Mouse (Mus musculus) left cerebral cortex, postnatal 10 days (tissue): ENCODE data around the gene Ceacam9. TPM values are rescaled to one million over a fixed set of nuclear protein-coding genes. Genes with fewer than 3 reads are reported as not detected.

Experiments used
- DNase-seq, 2 experiments: peaks; one replicate each; pipeline ENCODE4 v3.0.0; 2021 to 2022; ENCODE audit warnings: low spot score in 2 of 2, mixed read lengths in 1 of 2; ENCODE audit errors: extremely low spot score in 1 of 2
- intact Hi-C: fragments of 180-260 bp; cut with DNase I; formaldehyde crosslinking; loops from one replicate; pipeline ENCODE4 v1.15.1; 2025
- total RNA-seq, 2 experiments: library from RNA; stranded (reverse); gene quantifications; 2 replicates each; pipeline ENCODE4 v1.2.3; 2021

Ceacam9 gene
- total RNA-seq, 2 experiments from 2014 or later: not detected

DNA sequence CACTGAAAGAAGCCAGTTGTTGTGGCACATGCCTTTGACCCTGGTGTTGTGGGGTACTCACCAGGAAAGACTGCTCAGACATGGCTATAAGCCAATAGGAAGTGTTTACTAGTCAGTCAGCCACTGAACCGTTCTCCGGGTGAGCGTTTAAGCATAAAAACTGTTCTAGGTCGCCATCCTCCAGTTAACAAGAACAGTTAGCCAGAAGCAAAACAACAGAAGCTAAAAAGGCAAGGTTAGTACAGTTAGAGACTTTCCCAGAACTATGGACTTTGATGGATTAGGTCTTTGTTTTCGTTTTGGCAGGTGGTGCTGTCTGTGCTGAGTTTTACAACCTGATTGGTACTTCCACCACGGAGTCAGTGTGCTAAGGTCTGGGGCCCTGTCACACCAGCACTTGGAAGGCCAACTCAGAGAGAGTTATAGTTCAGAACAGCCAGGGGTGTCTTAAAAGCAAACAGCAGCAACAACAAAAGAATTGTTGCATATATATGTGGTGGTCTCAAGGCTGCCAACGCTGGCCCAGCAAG lies 10.2 kb downstream of the Ceacam9 start:
- intact Hi-C loops: loop anchor here (10.0 kb wide), 1 partner anchor 327 kb away; the partner anchor contains the start of gene Zc3h4
- no peak for DNase-seq

GRCm38 (mm10) chr7:16737606-16738072 lies 15.9 kb downstream of the Ceacam9 start:
- intact Hi-C loops: loop anchor here (10.0 kb wide), 1 partner anchor 333 kb away; the partner anchor contains the start of gene Zc3h4
- DNase-seq: no peak

DNA sequence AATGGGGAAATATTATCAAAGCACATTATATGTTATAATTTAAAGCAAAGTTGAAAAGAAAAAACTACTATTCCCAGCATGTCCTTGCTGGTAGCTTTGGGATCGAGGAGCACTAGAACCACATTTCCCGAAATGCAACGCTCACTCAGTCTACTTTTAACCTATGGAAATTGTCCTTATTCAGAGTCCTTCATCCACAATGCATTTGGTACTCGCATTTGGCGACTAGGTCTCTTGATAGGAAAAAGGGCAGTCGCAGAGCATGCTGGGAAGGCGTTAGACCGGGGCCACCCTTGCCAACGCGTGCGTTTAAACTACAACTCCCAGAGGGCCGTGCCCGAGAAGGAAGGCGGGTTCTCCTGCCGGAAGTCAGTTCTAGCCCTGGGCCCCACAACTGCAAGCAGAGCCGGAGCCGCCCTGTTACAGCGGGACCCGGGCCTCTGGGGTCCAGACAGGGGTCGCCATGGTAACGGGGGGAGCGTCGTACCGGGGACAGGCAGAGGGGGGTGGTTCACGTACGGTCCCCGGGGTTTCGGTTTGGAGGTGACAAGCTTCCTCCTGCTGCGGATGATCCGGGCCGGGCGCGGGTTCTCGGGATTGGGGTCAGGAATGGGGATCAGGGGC lies 16.5 kb downstream of the Ceacam9 start, which contains the start of gene Ap2s1:
TSS of gene Ap2s1 (plus strand) at position 338 of the 624 bp plus-strand sequence.
- intact Hi-C loops: loop anchor here (10.0 kb wide), 1 partner anchor 333 kb away; the partner anchor contains the start of gene Zc3h4

GRCm38 (mm10) chr7:16739056-16739604 lies 17.4 kb downstream of the Ceacam9 start:
- DNase-seq: no peak
- intact Hi-C loops: loop anchor here (10.0 kb wide), 1 partner anchor 334 kb away; the partner anchor contains the start of gene Zc3h4

More for the DNA sequence above, 16.5 kb downstream of the Ceacam9 start, which contains the start of gene Ap2s1:
- DNase-seq: peak; percentile 97 to 98

GRCm38 (mm10) chr7:16745373-16745772 lies 23.6 kb downstream of the Ceacam9 start:
- intact Hi-C loops: loop anchor here (5.0 kb wide), 1 partner anchor 147 kb away; the partner anchor contains the start of gene Gng8
- DNase-seq: no peak

- intact Hi-C loops: loop anchor here (5.0 kb wide), 1 partner anchor 146 kb away; the partner anchor contains the start of gene Gng8
- peak; percentile 23 to 54 for DNase-seq
Measured at GRCm38 (mm10) chr7:16746093-16746492, 24.4 kb downstream of the Ceacam9 start.

DNA sequence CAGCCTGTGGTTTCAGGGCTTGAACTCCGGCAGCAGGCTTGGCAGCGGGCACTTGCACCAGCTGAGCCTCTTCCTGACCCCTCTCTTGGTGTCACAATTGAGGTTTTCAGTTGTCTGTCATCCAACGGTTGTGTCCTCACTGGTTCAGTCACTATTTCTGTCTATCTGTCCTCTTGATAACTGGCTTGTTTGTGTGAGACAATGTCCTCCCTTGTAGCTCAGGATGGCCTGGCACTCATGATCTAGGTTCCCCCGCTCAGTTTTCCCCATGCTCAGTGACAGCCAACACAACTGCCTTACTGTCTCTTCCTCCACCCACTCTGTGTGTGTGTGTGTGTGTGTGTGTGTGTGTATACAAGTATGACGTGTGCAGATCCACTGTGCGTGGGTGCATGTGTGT lies 25.9 kb downstream of the Ceacam9 start:
- intact Hi-C loops: loop anchor here (5.0 kb wide), 1 partner anchor 145 kb away; the partner anchor contains the start of gene Gng8
- DNase-seq: no peak

DNA sequence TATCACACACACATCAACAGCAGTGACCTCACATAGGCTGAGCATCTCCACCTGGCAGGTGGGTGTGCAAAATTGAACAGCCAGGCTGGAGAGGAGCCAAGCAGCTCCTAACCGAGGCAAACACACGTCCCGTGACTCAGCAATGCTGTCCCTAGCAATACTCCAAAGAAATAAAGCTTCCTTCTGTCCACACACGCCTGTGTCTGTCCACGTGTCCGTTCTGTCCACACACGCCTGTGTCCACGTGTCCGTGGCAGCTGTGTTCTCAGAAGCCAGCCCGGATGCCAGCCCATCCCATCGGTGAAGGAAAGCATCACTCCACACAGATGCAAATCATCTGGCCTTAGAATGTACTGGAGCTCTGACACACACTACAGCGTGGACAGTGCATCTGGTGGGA lies 30.3 kb downstream of the Ceacam9 start:
- intact Hi-C loops: no loop called here
- no peak for DNase-seq

DNA sequence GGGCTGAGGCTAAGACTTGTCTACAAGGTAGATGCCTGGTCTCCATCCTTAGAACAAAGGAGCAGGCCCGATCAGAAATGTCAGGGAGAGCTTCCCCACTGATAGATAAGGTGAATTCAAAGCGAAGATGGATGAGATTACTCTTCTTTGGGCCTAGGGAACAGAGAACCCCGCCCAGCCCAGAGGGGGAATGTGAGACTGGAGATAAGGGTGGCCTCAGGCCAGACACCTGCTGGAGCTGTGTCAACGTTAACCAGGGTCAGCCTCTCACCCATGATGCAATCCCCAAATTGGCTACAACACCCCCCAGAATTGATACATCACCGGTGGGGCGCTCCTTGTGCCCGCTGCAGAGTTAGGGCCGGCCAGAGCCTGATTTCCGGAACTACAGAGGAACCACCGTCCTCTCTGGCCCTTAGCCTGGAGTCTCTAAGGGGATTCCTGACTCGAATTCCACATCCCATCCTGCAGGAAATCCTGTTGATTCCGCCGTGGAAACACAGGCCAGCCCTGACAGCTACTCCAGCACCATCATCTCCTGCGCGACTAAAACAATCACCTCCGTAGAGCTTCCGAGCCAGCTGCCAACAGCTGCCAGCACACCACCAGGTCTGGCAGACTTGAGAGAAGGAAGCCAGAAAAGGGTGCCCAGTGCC lies 33.8 kb downstream of the Ceacam9 start:
- intact Hi-C loops: no loop called here
- DNase-seq: peak in 1 of 2 experiments; percentile 45

DNA sequence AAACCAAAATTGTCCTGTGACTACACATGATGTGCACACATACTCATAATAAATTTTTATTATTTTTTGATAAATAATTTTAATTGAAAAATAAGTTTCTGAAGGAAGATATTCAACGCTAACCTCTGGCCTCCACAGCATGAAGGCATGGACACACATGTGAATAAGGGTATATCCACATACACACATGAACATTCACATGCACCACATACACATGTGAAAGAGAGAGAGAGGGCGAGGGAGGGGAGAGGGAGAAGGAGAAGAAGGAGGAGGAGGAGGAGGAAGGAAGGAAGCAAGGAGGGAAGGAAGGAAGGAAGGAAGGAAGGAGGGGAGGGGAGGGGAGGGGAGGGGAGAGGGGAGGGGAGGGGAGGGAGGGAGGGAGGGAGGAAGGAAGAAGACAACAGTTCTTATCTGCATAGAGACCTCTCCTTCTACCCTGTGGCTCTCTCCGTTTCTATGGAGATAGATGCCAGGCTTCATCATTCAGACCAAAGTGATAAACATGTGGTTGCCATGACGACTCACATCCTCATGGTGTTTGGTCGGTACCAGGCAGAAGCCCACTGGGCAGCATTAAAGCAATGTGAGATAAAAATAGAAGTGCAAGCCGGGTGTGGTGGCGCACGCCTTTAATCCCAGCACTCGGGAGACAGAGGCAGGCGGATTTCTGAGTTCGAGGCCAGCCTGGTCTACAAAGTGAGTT lies 37.3 kb downstream of the Ceacam9 start:
- intact Hi-C loops: no loop called here
- peak in 1 of 2 experiments; percentile 48 for DNase-seq

GRCm38 (mm10) chr7:16760292-16760691 lies 38.6 kb downstream of the Ceacam9 start:
- intact Hi-C loops: no loop called here

DNA sequence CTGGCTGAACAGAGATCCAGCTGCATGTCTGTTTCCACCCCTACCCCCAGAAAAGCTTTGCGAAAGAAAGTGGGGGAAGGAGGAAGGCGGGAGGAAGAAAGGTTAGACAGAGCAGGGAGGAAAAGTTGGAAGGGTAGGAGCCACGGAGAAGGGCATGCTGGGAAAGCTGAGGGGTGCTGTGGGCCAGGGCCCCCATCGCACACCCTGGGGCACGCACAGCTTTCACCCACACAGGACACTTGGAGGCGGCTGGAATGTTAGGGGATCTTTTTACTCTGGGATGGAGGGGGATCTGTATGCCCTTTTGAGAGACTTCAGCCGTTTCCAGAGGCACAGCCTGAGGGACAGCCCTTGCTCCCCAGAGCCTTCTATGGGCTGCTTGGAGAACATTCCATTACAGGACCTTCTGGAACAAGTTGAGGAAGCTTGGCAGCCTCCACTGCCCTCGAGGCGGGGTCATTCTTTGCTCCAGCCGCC lies 39.3 kb downstream of the Ceacam9 start:
- intact Hi-C loops: no loop called here
- DNase-seq: peak in 1 of 2 experiments; percentile 74

More at GRCm38 (mm10) chr7:16760292-16760691, 38.6 kb downstream of the Ceacam9 start:
- DNase-seq: no peak

DNA sequence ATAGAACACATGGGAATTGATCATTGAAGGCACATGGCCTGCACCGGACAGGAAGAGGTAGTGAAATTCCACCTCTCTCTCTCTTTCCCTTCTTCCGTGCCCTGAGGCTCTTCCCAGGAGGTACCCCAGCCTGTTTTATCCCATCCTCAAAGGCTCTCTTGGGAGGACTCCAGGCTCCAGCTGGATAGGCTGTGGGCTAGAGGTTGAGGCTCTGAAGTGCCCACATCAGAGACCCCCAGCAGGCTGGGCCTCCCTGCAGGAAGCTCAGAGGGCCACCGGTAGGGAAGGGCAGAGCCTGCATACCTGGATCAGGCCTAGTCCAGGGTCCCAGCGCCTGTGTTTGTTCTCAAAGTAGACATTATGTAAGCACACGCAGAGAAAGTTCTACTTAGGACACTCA lies 39.9 kb downstream of the Ceacam9 start:
- peak in 1 of 2 experiments; percentile 46 for DNase-seq
- intact Hi-C loops: no loop called here

DNA sequence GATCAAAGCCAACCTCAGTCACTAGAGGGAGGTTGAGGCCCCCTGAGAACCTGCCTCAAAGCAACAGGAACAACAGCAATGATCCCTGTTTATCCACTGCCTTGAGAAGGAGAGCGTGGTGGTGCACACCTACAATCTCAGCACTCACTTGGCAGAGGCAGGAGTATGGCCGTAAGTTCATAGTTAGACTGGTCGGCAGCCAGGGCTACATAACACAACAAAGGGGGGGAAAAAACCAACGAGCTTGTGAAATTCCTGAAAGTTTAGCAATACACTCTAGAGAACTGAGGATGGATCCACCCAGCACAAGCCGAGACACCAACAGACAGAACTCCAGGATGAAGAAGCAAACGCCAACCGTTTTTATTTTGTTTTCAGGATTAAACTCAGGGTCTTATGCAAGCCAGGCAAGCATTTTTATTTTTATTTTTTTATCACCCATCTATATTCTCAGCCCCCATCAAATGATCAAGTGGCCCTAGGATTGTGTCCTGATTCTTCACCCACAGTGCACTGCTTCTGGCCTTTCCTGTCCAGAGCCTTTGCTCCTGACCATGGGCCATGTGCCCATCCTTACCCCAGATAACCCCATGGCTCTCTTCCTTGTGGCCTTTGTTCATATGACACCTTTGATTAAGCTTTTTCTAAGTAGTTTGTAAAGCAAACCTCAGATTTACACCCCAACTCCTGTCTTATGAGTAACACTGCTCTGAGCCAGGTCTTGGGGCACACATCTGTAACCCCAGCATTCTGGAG lies 41.9 kb downstream of the Ceacam9 start:
- intact Hi-C loops: no loop called here
- DNase-seq: no peak

GRCm38 (mm10) chr7:16766443-16766842 lies 44.7 kb downstream of the Ceacam9 start:
- intact Hi-C loops: no loop called here
- DNase-seq: peak in 1 of 2 experiments; percentile 80
